Mouse (Mus musculus): ENCODE data around the gene Sptb. TPM values are rescaled to one million over a fixed set of nuclear protein-coding genes. Genes with fewer than 3 reads are reported as not detected.

The Sptb gene
- total RNA-seq, 2 experiments from 2014 or later: 93.9 to 100 TPM

- no peak for DNase-seq (ENCODE audit: low spot score in 2 of 2)
These were observed 131.9 kb downstream of the Sptb start for GRCm38 (mm10) chr12:76578465-76578864.

GRCm38 (mm10) chr12:76577858-76578257, 132.5 kb downstream of the Sptb start:
- no peak for DNase-seq (ENCODE audit: low spot score in 2 of 2)

- DNase-seq (ENCODE audit: low spot score in 2 of 2): no peak
These were observed 133.5 kb downstream of the Sptb start for GRCm38 (mm10) chr12:76576806-76577205.

GRCm38 (mm10) chr12:76576061-76576460, 134.3 kb downstream of the Sptb start:
- DNase-seq (ENCODE audit: low spot score in 2 of 2): no peak

GRCm38 (mm10) chr12:76574815-76575214, 135.5 kb downstream of the Sptb start:
- DNase-seq (ENCODE audit: low spot score in 2 of 2): no peak

GRCm38 (mm10) chr12:76573381-76573780, 137.0 kb downstream of the Sptb start:
- no peak for DNase-seq (ENCODE audit: low spot score in 2 of 2)

- DNase-seq (ENCODE audit: low spot score in 2 of 2): no peak
These were observed 137.8 kb downstream of the Sptb start for GRCm38 (mm10) chr12:76572261-76573251.

- DNase-seq (ENCODE audit: low spot score in 2 of 2): no peak
These were observed 139.1 kb downstream of the Sptb start for GRCm38 (mm10) chr12:76571266-76571665.

GRCm38 (mm10) chr12:76570221-76570940, 140.0 kb downstream of the Sptb start:
- DNase-seq (ENCODE audit: low spot score in 2 of 2): no peak

GRCm38 (mm10) chr12:76566284-76566683, 144.1 kb downstream of the Sptb start:
- DNase-seq (ENCODE audit: low spot score in 2 of 2): no peak

- DNase-seq (ENCODE audit: low spot score in 2 of 2): no peak
These were observed 148.2 kb downstream of the Sptb start for GRCm38 (mm10) chr12:76562196-76562595.

GRCm38 (mm10) chr12:76558206-76558605, 152.1 kb downstream of the Sptb start:
- no peak for DNase-seq (ENCODE audit: low spot score in 2 of 2)

GRCm38 (mm10) chr12:76556745-76557389, 153.5 kb downstream of the Sptb start:
- DNase-seq (ENCODE audit: low spot score in 2 of 2): no peak

GRCm38 (mm10) chr12:76556187-76556586, 154.2 kb downstream of the Sptb start:
- DNase-seq (ENCODE audit: low spot score in 2 of 2): no peak

- no peak for DNase-seq (ENCODE audit: low spot score in 2 of 2)
These were observed 155.4 kb downstream of the Sptb start for GRCm38 (mm10) chr12:76554871-76555386.

GRCm38 (mm10) chr12:76554392-76554791, 156.0 kb downstream of the Sptb start:
- no peak for DNase-seq (ENCODE audit: low spot score in 2 of 2)

- DNase-seq (ENCODE audit: low spot score in 2 of 2): no peak
These were observed 156.4 kb downstream of the Sptb start for GRCm38 (mm10) chr12:76553917-76554316.

- no peak for DNase-seq (ENCODE audit: low spot score in 2 of 2)
These were observed 157.4 kb downstream of the Sptb start for GRCm38 (mm10) chr12:76552958-76553357.

GRCm38 (mm10) chr12:76552321-76552720, 158.0 kb downstream of the Sptb start:
- no peak for DNase-seq (ENCODE audit: low spot score in 2 of 2)

GRCm38 (mm10) chr12:76549203-76549602, 161.1 kb downstream of the Sptb start:
- DNase-seq (ENCODE audit: low spot score in 2 of 2): no peak

- DNase-seq (ENCODE audit: low spot score in 2 of 2): no peak
These were observed 162.3 kb downstream of the Sptb start for GRCm38 (mm10) chr12:76548082-76548423.
